Mouse (Mus musculus): ENCODE data around the gene Ric8a. TPM values are rescaled to one million over a fixed set of nuclear protein-coding genes. Genes with fewer than 3 reads are reported as not detected.

Ric8a gene
- total RNA-seq (2015; ENCODE audit: low replicate concordance) (19.1 and 49.5 TPM in 2 replicates), total RNA-seq (2017; ENCODE audit: low replicate concordance) (12.1 and 22.2 TPM in 2 replicates)

DNA sequence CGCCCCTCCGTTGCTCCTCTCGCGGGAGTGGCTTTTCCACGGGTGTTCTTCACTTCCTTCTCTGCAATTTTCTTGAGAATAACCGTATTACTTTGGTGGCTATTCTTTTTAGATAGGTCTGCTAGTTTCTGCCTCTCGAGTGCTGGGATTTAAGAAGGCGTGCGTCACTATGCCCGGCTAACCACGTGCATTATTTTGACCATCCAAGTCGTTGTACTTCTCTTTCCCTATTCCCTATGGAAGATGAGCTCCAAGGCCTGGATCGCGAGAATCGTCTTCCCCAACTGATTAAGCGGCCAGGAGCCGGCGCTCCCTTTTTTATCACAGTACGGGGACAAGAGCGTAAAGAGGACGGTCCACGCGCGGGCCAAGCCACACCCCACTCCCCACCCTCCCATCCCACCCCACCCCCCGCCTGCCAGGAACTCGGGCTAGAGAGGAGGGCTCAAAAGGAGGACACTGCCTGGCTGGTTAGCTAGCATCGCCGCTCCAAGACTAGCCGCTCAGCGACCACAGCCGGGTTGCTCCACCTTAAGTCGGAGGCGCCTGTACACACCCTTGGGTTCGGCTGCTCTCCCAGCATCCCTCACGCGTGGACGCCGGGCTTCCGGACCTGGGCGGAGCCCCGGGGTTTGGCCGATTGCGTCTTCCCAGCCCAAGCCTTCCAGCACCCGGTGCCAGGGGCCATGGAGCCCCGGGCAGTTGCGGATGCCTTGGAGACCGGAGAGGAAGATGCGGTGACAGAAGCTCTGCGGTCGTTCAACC is at the start of gene Ric8a:
Gene Ric8a (plus strand): TSS at position 173 of the 765 bp plus-strand sequence.
- ATAC-seq (replicated peaks; ENCODE audit: low FRiP score, poor library complexity, severe bottlenecking): peak; percentile 76

DNA sequence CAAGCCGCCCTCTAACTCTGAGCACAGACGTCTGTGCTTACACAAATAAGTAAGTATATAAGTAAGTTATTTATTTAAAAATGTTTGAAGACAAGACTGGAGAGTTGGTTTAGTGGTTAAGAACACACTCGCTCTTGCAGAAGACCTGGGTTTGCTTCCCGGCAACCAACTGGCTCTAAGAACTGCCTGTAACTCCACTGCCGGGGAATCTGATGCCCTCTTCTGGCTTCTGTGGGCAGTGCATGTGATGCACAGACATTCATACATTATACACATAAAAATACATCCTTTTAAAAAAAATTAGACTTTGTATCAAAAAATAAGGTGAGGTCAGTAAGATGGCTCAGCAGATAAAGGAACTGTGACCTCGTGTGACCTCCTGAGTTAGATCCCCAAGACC is 46.3 kb upstream of the Ric8a start:
- no peak for ATAC-seq (replicated peaks; ENCODE audit: low FRiP score, poor library complexity, severe bottlenecking)

DNA sequence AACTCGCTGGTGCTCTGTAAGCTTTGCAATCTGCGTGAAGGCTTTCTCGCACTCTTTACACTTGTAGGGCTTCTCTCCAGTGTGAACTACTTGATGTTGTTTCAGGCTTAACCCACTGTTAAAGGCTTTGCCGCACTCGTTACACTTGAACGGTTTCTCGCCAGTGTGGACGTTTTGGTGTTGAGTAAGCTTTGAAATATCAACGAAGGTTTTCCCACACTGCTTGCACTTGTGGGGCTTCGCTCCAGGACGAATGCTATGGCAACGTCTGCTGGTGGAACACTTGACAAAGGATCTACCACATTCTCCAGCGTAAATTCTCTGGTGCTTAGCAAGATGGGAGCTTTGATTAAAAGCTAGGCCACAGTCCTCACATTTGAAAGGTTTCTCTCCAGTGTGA is 45.0 kb upstream of the Ric8a start:
- ATAC-seq (replicated peaks; ENCODE audit: low FRiP score, poor library complexity, severe bottlenecking): no peak

DNA sequence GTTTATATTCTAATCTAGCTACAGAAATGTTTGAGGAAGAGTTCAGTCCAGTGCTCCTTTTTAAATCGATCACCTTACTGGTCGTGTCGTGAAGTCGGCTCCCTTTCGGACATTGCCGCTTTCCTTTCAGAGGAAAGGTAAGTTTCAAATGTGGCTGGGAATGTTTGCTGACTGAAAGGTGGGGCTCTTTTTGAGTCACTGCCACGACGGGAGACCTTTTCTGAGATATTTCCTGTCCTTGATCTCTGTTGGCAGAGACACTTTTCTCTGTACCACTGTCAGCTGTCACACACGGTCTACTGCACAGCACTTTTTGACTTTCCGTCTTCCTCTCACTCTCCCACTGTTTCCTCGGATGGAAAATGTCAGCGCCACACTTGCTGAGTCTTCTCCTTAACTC is 43.9 kb upstream of the Ric8a start:
- no peak for ATAC-seq (replicated peaks; ENCODE audit: low FRiP score, poor library complexity, severe bottlenecking)

DNA sequence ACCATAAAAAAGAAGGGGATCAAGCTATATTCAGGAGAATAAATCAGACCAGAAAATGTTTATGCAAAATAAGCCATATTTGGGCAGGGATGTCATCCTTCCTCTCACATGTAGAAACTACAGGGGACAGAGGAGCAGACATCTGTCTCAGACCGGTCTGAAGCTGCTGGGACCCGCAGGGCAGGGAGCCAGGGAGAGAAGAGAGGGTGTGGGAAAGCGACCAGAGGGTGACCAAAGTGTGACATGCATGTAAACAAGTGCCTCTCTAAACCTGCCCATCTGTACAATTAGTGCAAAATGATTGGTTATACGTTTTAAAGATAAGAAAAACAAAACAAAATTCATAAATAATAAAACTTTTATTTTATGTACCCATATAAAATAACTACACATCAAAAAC is 36.6 kb upstream of the Ric8a start:
- ATAC-seq (replicated peaks; ENCODE audit: low FRiP score, poor library complexity, severe bottlenecking): no peak

DNA sequence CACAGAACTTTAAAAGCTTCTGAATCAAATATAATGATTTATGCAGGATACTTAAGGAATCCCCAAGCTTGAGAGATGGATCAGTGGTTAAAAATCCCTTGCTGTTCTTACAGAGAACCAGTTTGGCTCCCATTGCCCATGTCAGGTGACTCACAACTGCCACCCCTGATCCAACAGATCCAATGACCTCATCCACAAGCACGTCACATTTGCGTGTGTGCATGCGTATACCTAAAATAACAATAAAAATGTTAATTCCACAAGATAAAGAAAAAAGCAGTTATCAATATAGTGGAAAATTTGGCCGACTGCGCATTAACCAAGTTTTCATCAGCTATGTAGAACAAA is 35.5 kb upstream of the Ric8a start:
- ATAC-seq (replicated peaks; ENCODE audit: low FRiP score, poor library complexity, severe bottlenecking): no peak

DNA sequence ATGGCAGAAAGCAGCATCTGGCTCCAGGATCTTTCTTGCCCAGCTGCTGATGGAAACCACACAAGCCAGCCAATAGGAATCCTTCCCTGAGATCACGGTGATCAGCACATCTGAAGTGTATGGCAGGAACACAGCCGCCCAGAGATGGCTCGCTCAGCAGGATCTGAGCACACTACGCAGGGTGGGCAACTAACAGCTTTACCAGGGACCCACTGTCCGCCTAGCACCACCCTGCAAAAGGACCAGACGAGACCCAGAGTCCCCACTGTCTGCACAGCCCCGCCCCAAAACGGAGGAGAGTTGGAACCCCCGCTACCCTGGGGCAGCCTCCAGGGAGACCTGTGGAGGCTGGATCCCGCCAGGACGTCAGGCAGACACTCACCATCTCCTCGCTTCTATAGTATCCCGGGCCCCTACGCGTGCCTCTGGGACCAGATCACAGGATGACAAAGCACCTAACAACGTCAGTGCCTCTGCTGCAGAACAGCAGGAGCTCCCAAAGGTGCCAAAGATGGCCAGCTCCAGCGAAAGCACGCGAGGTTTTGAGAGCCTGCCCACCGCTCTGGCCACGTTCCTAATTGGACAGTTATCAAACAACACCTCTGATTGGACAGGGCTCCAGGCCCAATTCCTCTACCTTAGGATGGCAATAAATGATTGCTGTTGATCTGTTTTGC is 35.0 kb upstream of the Ric8a start, which contains the start of gene Zfp941:
Gene Zfp941 (minus strand): TSS at position 526 of the 677 bp plus-strand sequence.
- peak; percentile 57; the same call in 1 of the 2 replicates for ATAC-seq (replicated peaks; ENCODE audit: low FRiP score, poor library complexity, severe bottlenecking)

DNA sequence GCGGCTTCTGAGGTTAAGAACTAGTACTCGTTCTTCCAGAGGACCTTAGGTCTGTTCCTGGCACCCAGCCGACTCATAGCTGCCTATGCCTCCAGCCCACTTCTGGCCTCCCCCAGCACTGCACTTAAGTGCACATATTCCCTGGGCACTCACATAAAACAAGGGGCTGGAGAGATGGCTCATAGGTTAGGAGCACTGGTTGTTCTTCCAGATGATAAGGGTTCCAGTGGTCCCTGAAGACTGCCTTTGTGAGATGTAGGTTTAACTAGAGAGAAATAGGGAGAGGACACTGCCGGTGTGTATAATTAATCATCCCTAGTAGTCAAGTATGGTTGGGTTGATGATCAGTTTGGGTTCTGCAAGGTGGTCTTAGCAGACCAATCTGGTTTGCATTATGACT is 34.0 kb upstream of the Ric8a start:
- ATAC-seq (replicated peaks; ENCODE audit: low FRiP score, poor library complexity, severe bottlenecking): no peak

DNA sequence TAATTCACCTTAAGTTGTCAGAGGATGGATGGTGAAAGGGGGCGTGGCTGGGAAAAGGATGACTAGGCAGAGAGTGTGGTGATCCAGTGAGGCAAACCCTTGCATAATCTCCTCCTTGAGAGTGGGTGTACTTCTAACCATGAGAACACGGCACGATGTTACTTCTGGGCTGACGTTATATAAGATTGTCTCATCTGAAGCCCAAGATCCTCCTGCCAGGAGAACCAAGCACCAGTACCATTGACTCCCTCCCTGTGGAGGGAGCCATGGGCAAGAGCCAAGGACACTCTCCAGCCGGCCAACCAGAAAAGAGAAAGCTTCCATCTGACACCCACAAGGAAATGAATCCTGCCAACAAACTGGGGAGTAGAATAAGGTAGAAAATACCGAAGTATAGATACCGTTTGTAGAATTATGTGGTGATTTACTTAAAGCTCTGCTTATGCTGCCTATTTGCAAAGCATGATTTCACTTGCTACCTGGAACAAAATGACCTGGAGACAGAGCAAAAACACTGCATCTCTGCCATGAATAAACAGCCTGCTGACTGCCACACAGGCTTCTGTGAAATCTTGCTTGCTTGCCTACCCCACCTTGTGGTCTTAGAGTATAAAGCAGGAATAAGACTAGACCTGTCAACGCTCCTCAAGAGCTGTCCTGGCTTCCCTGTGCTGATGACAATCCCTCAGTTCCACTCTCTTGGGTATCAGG is 28.4 kb upstream of the Ric8a start:
- peak; percentile 39; the same call in 1 of the 2 replicates for ATAC-seq (replicated peaks; ENCODE audit: low FRiP score, poor library complexity, severe bottlenecking)

DNA sequence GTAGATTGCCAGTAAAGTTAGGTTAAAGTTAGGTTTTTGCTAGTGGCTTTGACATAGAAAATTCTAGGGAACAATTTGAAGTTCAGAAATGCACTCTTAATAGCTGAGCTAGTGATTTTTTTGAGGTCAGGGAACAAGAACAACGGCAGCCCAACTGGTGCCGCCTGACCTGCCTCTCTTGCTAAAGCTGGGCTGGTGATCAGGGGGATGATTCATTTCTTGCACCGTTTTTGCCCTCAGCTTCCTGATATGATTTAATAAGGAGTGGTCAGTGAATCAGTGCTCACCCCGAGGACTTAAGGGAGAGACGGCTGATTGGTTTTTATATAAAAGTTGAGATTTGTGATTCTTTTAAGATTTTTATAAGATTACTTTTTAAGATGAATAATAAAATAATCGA is 25.3 kb upstream of the Ric8a start:
- no peak for ATAC-seq (replicated peaks; ENCODE audit: low FRiP score, poor library complexity, severe bottlenecking)

DNA sequence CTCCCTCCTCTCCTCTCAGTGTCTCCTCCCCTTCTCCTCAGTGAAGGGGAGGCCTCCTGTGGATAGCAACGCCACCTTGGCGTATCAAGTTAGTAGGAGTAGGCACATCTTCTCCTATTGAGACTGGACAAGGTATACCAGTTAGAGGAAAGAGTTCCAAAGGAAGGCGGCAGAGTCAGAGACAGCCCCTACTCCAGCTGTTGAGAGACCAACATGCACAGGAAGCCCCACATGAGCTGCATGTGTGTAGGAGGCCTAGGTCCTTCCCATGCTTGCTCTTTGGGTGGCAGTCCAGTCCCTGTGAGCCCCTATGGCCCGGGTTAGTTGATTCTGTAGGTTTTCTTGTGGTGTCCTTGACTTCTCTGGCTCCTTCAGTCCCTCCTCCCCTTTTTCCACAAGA is 23.4 kb upstream of the Ric8a start:
- no peak for ATAC-seq (replicated peaks; ENCODE audit: low FRiP score, poor library complexity, severe bottlenecking)

DNA sequence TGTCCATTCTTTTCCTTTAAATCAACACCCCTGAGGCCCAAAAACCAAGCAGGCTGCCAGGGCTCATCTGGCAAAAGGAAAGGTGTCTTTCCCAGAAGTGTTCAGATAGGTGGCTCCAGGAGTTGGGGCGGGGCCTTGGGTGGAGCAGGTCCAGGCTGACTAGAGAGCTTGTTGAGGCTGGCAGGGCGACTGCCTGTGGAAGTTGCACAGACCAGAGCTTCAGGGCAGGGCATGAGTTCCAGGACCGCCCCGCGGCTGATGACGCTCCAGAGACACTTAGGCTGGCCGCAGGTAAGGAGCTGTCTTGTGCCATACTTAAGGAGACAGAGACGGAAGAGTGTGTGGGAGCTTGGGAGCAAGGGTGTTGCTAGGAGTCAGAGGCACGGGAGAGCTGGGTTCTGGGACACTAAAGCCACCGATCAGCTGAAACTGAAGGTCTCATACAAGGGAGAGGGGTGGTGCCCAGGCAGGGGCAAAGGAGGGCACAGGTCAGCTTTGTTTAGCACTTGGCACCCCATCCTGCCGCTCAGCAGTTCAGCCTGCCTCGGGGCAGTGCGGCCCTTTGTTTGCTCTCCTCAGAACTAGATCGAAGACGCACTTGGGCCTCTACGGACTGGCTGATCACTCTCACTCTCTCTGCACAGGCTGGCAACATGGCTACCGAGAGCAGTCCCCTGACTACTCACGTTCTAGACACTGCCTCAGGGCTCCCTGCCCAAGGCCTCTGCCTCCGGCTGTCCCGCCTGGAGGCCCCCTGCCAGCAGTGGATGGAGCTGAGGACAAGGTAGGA is 21.6 kb upstream of the Ric8a start, which contains the start of gene Urah:
Gene Urah (plus strand): TSS at position 51 of the 790 bp plus-strand sequence.
- ATAC-seq (replicated peaks; ENCODE audit: low FRiP score, poor library complexity, severe bottlenecking): 0 out of 2 replicates have a peak, but pooled peaks have one; percentile 25

DNA sequence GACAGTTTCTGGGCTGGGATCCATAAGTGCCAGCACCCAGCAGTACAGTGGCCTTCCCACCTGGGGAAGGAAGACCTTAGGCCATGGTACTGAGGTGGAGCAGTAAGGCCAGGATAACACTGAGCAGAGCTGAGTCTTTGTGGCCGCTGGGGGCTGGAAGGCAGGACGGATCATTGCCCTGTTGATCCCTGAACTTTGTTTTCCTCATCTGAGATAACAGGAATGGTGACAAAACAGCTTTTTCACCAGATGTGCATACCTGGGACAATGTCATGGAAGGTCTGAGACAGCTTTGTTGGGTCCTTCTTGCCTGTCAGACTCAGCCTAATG is 21.0 kb upstream of the Ric8a start:
- ATAC-seq (replicated peaks; ENCODE audit: low FRiP score, poor library complexity, severe bottlenecking): no peak

DNA sequence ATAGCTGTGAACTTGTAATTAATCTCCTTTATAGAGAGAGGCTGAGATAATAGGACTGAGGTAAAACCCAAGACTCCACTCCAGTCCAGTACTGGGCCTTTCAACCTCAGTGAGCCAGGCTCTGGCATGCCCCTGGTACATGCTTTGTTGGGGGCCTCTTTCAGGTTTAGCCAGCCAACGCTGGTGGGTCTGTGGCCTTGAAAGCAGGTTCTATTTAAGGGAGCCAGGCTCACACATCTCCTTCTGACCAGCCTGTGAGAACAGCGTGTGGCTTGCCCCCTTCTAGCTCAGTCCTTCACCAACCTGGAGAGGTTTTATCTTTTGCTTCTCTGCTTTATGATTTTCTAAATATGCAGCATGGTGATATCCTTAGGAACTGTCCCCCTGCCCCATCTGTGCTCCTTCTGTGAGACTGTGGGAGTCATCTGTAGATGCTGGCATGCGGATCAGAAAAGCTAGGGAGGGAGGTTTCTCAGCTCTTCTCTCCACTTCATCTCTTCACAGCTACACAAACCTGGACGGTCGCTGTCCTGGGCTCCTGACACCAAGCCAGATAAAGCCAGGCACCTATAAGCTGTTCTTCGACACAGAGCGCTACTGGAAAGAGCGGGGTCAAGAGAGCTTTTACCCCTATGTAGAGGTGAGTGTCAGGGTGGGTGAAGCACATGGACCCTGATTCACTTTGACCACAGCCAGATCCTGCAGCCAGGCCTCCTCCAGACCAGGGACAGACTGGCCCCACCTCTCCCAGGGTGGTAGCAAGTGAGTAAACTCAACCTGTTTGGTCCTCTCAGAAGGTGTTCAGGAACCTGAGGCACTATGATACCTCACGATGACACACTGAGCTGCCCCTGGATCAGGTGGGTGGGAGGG is 20.3 kb upstream of the Ric8a start:
- no peak for ATAC-seq (replicated peaks; ENCODE audit: low FRiP score, poor library complexity, severe bottlenecking)

DNA sequence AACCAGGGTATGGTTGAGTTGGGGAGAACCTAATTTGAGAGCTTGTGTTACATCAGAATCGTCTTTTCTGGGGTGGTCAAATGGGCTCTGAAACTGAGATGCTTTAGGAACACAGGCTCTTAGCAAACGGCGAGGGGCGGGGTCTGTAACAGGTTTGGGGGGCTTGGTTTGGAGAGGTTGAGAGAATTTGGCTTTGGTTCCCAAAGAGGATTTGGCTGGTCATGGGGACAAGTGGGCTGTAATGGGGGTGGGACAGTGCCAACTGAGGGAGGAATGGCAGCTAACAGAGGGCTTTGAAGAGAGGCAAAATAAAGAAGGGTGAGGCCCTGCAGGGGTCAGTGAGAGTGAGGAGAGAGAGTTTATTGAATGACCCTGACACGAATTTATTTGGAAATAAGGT is 17.2 kb upstream of the Ric8a start:
- ATAC-seq (replicated peaks; ENCODE audit: low FRiP score, poor library complexity, severe bottlenecking): no peak

DNA sequence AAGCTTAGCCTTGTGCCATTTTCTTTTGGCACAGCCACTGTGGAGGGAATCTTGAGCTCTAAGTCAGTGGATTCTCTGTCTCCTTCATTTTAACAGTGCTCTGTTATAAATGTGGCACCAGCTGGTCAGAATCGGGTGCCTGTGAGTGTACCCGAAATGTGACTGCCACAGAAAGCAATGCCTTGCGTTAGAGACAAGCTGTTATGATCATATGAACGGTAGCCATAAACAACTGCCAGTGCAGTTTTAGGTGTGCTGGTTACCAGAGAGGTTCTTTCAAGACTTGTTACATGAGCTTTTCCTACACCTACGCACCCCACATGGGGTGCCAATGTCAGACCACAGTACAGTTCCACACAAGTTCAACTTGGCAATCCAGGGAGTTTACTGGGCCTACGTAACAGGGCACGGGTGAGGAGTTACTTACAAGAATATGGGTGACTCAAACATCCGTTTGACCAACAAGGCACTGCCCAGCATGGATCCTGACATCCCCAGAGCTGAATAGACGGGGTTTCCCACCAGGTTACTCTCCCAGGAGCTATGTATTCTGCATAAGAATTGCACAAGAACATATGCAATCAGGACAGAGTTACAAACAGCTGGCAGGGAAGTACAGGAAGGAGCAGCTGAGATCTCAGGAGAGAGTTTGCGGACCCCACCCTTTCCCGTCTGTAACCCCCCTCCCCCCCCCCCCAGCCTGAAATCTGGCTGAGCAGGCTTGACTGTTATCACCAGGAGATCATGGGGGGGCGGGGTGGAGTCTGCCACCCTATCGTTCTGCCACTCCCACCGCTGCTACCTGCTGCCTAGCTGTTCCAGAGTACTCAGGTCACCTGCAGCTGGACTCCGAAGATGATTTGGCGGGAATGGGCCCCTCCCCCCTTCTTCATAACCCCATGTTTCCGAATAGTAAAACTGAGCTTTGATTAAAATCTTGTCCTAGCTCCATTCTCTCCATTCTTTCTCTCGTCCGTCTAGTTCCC is 15.7 kb upstream of the Ric8a start:
- ATAC-seq (replicated peaks; ENCODE audit: low FRiP score, poor library complexity, severe bottlenecking): no peak

DNA sequence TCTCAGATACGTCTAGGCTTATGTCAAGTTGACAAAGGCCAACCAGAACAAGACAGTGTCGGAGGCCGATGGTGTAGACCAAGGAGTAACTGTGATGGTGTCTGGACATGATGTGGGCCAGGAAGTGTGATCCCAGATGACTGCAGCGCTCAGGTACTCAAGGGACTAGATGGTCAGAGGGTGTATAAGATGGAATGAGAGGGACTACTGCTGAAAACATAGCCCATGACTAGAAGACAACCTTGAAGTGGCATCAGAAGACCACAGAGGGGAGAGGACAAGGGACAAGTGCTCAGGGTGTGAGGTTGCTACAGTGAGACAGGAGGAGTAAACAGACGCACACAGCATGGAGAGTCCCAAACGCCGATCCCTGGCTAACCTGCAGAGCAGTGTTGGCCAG is 13.0 kb upstream of the Ric8a start:
- ATAC-seq (replicated peaks; ENCODE audit: low FRiP score, poor library complexity, severe bottlenecking): no peak

All from erythroid progenitor cell, adult 5-6 weeks (primary cell).